Mouse (Mus musculus) MEL (cell line): ENCODE measurements around the gene Itgb6. TPM values are rescaled to one million over a fixed set of nuclear protein-coding genes. Genes with fewer than 3 reads are reported as not detected.

Source experiments
- DNase-seq: peaks from one replicate; pipeline ENCODE4 v3.0.0; 2011; ENCODE audit warnings: low read depth, low spot score
- H3K27ac ChIP-seq: 2 replicates; pipeline ENCODE4 v1.5.1; 2012; ENCODE audit warnings: low read depth, mild to moderate bottlenecking, control low read depth, low read length, moderate library complexity; ENCODE audit not compliant: control insufficient read depth
- H3K27me3 ChIP-seq, 2 experiments: fragments of 150-350 bp in 1 of 2; sonication (generic) in 1 of 2; 2 replicates each; pipeline ENCODE4 v1.6.1; 2012; ENCODE audit warnings: low read length in 2 of 2, mild to moderate bottlenecking in 2 of 2, improper control_type of control experiment in 1 of 2, moderate library complexity in 1 of 2; ENCODE audit not compliant: insufficient read depth in 2 of 2, control insufficient read depth in 1 of 2
- H3K36me3 ChIP-seq, 2 experiments: 2 replicates each; pipeline ENCODE4 v1.6.1; 2012 to 2014; ENCODE audit warnings: low read length in 2 of 2, improper control_type of control experiment in 1 of 2, inconsistent platforms in 1 of 2, mild to moderate bottlenecking in 1 of 2; ENCODE audit not compliant: insufficient read depth in 2 of 2, control insufficient read depth in 1 of 2
- H3K4me1 ChIP-seq, 2 experiments: fragments of 150-350 bp in 1 of 2; sonication (generic) in 1 of 2; 2 replicates each; pipeline ENCODE4 v1.6.1; 2012; ENCODE audit warnings: low read length in 2 of 2, improper control_type of control experiment in 1 of 2, mild to moderate bottlenecking in 1 of 2; ENCODE audit not compliant: insufficient read depth in 2 of 2, control insufficient read depth in 1 of 2
- H3K4me3 ChIP-seq, 2 experiments: fragments of 150-350 bp in 1 of 2; sonication (generic) in 1 of 2; 2 replicates each; pipeline ENCODE4 v1.5.1; 2012; ENCODE audit warnings: low read depth in 2 of 2, low read length in 2 of 2, mild to moderate bottlenecking in 2 of 2, moderate library complexity in 2 of 2, control low read depth in 1 of 2, improper control_type of control experiment in 1 of 2; ENCODE audit not compliant: control insufficient read depth in 1 of 2, insufficient read depth in 1 of 2
- H3K79me2 ChIP-seq: 2 replicates; pipeline ENCODE4 v1.6.1; 2012; ENCODE audit warnings: mild to moderate bottlenecking, low read length, moderate library complexity; ENCODE audit not compliant: control insufficient read depth, poor library complexity, insufficient read depth
- H3K9ac ChIP-seq: 2 replicates; pipeline ENCODE4 v1.6.1; 2012; ENCODE audit warnings: low read depth, mild to moderate bottlenecking, control low read depth, low read length, moderate library complexity; ENCODE audit not compliant: control insufficient read depth, poor library complexity, severe bottlenecking
- H3K9me3 ChIP-seq: fragments of 150-350 bp; sonication (generic); replicated peaks from 2 replicates; pipeline ENCODE4 v1.6.1; 2012; ENCODE audit warnings: mild to moderate bottlenecking, low read length, improper control_type of control experiment, moderate library complexity; ENCODE audit not compliant: insufficient read depth
- BHLHE40 ChIP-seq: IDR thresholded peaks from 2 replicates; pipeline ENCODE4 v1.6.1; 2012; ENCODE audit warnings: low read depth, mild to moderate bottlenecking, inconsistent platforms, low read length, improper control_type of control experiment, borderline replicate concordance
- CHD2 ChIP-seq: IDR thresholded peaks from 2 replicates; pipeline ENCODE4 v1.6.1; 2011; ENCODE audit warnings: low read length, improper control_type of control experiment
- E2F4 ChIP-seq: IDR thresholded peaks from 2 replicates; pipeline ENCODE4 v1.6.1; 2011; ENCODE audit warnings: low read depth, low read length, improper control_type of control experiment, borderline replicate concordance
- ELF1 ChIP-seq: IDR thresholded peaks from 2 replicates; pipeline ENCODE4 v1.6.1; 2014; ENCODE audit warnings: low read depth, mild to moderate bottlenecking, inconsistent platforms, low read length, improper control_type of control experiment, moderate library complexity
- KAT2A ChIP-seq: conservative IDR thresholded peaks from 2 replicates; pipeline ENCODE4 v1.6.1; 2012; ENCODE audit warnings: low read depth, low read length, improper control_type of control experiment, inconsistent platforms
- MAFK ChIP-seq: IDR thresholded peaks from 2 replicates; pipeline ENCODE4 v1.6.1; 2011; ENCODE audit warnings: low read depth, mild to moderate bottlenecking, low read length, improper control_type of control experiment, borderline replicate concordance
- MAX ChIP-seq: IDR thresholded peaks from 2 replicates; pipeline ENCODE4 v1.6.1; 2011; ENCODE audit warnings: low read length, improper control_type of control experiment
- MAZ ChIP-seq: IDR thresholded peaks from 2 replicates; pipeline ENCODE4 v1.6.1; 2012; ENCODE audit warnings: low read depth, mild to moderate bottlenecking, inconsistent platforms, low read length, improper control_type of control experiment
- MYC ChIP-seq: IDR thresholded peaks from 2 replicates; pipeline ENCODE4 v1.6.1; 2011; ENCODE audit warnings: low read depth, mild to moderate bottlenecking, low read length, improper control_type of control experiment, moderate library complexity
- NELFE ChIP-seq: IDR thresholded peaks from 2 replicates; pipeline ENCODE4 v1.6.1; 2011; ENCODE audit warnings: low read depth, low read length, improper control_type of control experiment
- NRF1 ChIP-seq: IDR thresholded peaks from 2 replicates; pipeline ENCODE4 v1.6.1; 2014; ENCODE audit warnings: low read depth, mild to moderate bottlenecking, inconsistent platforms, low read length, improper control_type of control experiment, moderate library complexity; ENCODE audit not compliant: poor library complexity, insufficient read depth, severe bottlenecking
- POLR2A ChIP-seq, 2 experiments: IDR thresholded peaks; 2 replicates each; pipeline ENCODE4 v1.6.1; 2011 to 2012; ENCODE audit warnings: low read length in 2 of 2, mild to moderate bottlenecking in 2 of 2, control low read depth in 1 of 2, improper control_type of control experiment in 1 of 2, low read depth in 1 of 2, moderate library complexity in 1 of 2; ENCODE audit not compliant: control insufficient read depth in 1 of 2, insufficient read depth in 1 of 2, poor library complexity in 1 of 2
- POLR2AphosphoS2 ChIP-seq: IDR thresholded peaks from 2 replicates; pipeline ENCODE4 v1.6.1; 2011; ENCODE audit warnings: low read length, improper control_type of control experiment
- RAD21 ChIP-seq: IDR thresholded peaks from 2 replicates; pipeline ENCODE4 v1.6.1; 2011; ENCODE audit warnings: mild to moderate bottlenecking, low read depth, low read length, improper control_type of control experiment
- RCOR1 ChIP-seq: IDR thresholded peaks from 2 replicates; pipeline ENCODE4 v1.6.1; 2012; ENCODE audit warnings: low read depth, mild to moderate bottlenecking, inconsistent platforms, low read length, improper control_type of control experiment
- SIN3A ChIP-seq: IDR thresholded peaks from 2 replicates; pipeline ENCODE4 v1.6.1; 2012; ENCODE audit warnings: low read length, improper control_type of control experiment, inconsistent platforms
- SMC3 ChIP-seq: IDR thresholded peaks from 2 replicates; pipeline ENCODE4 v1.6.1; 2011; ENCODE audit warnings: low read depth, low read length, improper control_type of control experiment
- TAL1 ChIP-seq: IDR thresholded peaks from 2 replicates; pipeline ENCODE4 v1.6.1; 2012; ENCODE audit warnings: mild to moderate bottlenecking, inconsistent platforms, low read length, moderate library complexity, mixed read lengths
- TBP ChIP-seq: IDR thresholded peaks from 2 replicates; pipeline ENCODE4 v1.8.0; 2011; ENCODE audit warnings: low read depth, low read length, improper control_type of control experiment
- TCF12 ChIP-seq: IDR thresholded peaks from 2 replicates; pipeline ENCODE4 v1.6.1; 2014; ENCODE audit warnings: low read depth, mild to moderate bottlenecking, inconsistent platforms, low read length, improper control_type of control experiment, moderate library complexity
- UBTF ChIP-seq: IDR thresholded peaks from 2 replicates; pipeline ENCODE4 v1.6.1; 2012; ENCODE audit warnings: low read depth, mild to moderate bottlenecking, inconsistent platforms, low read length, improper control_type of control experiment, moderate library complexity, borderline replicate concordance; ENCODE audit not compliant: insufficient read depth
- USF1 ChIP-seq: IDR thresholded peaks from 2 replicates; pipeline ENCODE4 v1.6.1; 2014; ENCODE audit warnings: low read depth, mild to moderate bottlenecking, inconsistent platforms, low read length, improper control_type of control experiment, moderate library complexity
- USF2 ChIP-seq, 2 experiments: IDR thresholded peaks; 2 replicates each; pipeline ENCODE4 v1.6.1; 2011 to 2012; ENCODE audit warnings: improper control_type of control experiment in 2 of 2, low read length in 2 of 2, borderline replicate concordance in 1 of 2, inconsistent platforms in 1 of 2, low read depth in 1 of 2, mild to moderate bottlenecking in 1 of 2; ENCODE audit not compliant: insufficient read depth in 1 of 2
- ZNF384 ChIP-seq: IDR thresholded peaks from 2 replicates; pipeline ENCODE4 v1.6.1; 2012; ENCODE audit warnings: low read depth, mild to moderate bottlenecking, inconsistent platforms, low read length, improper control_type of control experiment
- polyA plus RNA-seq, 2 experiments: library from polyadenylated mRNA; stranded (reverse) in 1 of 2; unstranded in 1 of 2; fragments of >175 nt in 1 of 2; fragments of >200 nt in 1 of 2; gene quantifications; 2 replicates each; pipeline versions ENCODE4 v1.2.1 to v1.2.4; 2012; ENCODE audit warnings: low replicate concordance in 2 of 2, low read depth in 1 of 2; ENCODE audit not compliant: insufficient read length in 2 of 2, insufficient read depth in 1 of 2, missing spikeins in 1 of 2
- total RNA-seq: library from RNA; depleted of rRNA; stranded (reverse); fragments of 300-350 nt; gene quantifications from 2 replicates; pipeline ENCODE4 v1.2.3, GENCODE M21; 2012

The Itgb6 gene
- total and polyA plus RNA-seq, 3 experiments: not detected

- Histone ChIP-seq H3K27me3 (no peaks in the 10 kb centered on the region), H3K9me3 (no peaks in the 10 kb centered on the region), H3K4me1 (no peaks in the 10 kb centered on the region), H3K79me2 (no peaks in the 10 kb centered on the region), H3K4me3 (no peak overlapping the region), H3K9ac (no peak overlapping the region), H3K27ac (no peak overlapping the region), H3K36me3 (no peaks in the 10 kb centered on the region)
- DNase-seq: no peak
- no peak for TF ChIP-seq RAD21
- TF ChIP-seq BHLHE40: no peak
- TF ChIP-seq USF1: no peak
- TF ChIP-seq SMC3: no peak
- TF ChIP-seq RCOR1: no peak
- no peak for TF ChIP-seq CHD2
- no peak for TF ChIP-seq UBTF
- TF ChIP-seq KAT2A: no peak
These were observed 32.2 kb downstream of the Itgb6 start for GRCm38 (mm10) chr2:60690212-60690611.

GRCm38 (mm10) chr2:60688944-60689615, 33.4 kb downstream of the Itgb6 start:
- DNase-seq: no peak
- no peaks in the 10 kb centered on the region for H3K9me3 ChIP-seq
- TF ChIP-seq MAX (no peak), SIN3A (no peak), E2F4 (no peak), POLR2A (IDR thresholded peaks at IDR 0.05; ENCODE audit: control insufficient read depth in 1 of 2, insufficient read depth in 1 of 2, low read depth in 1 of 2, low read length in 2 of 2, poor library complexity in 1 of 2) (no peak), NRF1 (no peak), NELFE (no peak), MAZ (no peak), TAL1 (no peak), TBP (no peak), POLR2AphosphoS2 (no peak), ZNF384 (no peak), ELF1 (no peak), TCF12 (no peak), MYC (no peak), USF2 (IDR thresholded peaks at IDR 0.05; ENCODE audit: borderline replicate concordance in 1 of 2, insufficient read depth in 1 of 2, low read depth in 1 of 2, low read length in 2 of 2) (no peak), MAFK (no peak), RCOR1 (no peak), BHLHE40 (no peak)
- TF ChIP-seq, all 39 proteins: peak for 0
- Histone ChIP-seq H3K36me3 (no peaks in the 10 kb centered on the region), H3K4me1 (no peaks in the 10 kb centered on the region), H3K9ac (no peak overlapping the region), H3K27me3 (no peaks in the 10 kb centered on the region), H3K27ac (no peak overlapping the region), H3K4me3 (no peak overlapping the region), H3K79me2 (no peaks in the 10 kb centered on the region)
